Mouse (Mus musculus): ENCODE results near the gene Slc52a3. TPM values are rescaled to one million over a fixed set of nuclear protein-coding genes. Genes with fewer than 3 reads are reported as not detected.

Gene Slc52a3
- total and polyA plus RNA-seq, 3 experiments = 14.8 to 17.0 TPM; not detected in 1

DNA sequence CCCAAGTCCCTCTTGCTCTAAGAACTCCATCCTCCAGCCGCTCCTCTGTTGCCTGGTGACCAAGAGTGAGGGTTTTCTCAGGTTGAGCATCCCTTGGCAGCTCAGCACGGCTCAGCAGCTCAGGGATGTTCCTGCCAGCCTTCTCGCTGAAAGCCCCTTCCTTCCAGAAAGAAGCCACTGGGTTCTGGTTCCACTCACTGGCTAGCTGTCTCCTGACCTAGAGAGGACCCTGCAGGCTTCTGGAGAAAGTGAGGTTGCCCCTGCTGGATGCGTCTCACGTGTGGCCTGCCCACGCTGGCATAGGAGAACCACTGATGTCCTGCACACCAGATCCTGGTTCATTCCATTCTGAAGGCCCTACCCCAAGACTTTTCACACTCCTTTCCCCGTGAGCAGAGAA, 27.3 kb upstream of the Slc52a3 start:
- Histone ChIP-seq H3K9ac (ENCODE audit: control insufficient read depth, low read depth, low read length, poor library complexity, severe bottlenecking) (no peak overlapping the region), H3K27ac (ENCODE audit: control insufficient read depth, low read depth, low read length) (no peak overlapping the region), H3K4me3 (ENCODE audit: control insufficient read depth in 1 of 2, insufficient read depth in 1 of 2, low read depth in 2 of 2, low read length in 2 of 2) (no peak overlapping the region), H3K9me3 (replicated peaks; ENCODE audit: insufficient read depth, low read length) (no peaks in the 10 kb centered on the region), H3K36me3 (ENCODE audit: control insufficient read depth in 1 of 2, insufficient read depth in 2 of 2, low read length in 2 of 2) (peaks cover 0 to 2% of the 10 kb centered on the region in 2 experiments; a peak in 1 of 4 replicates), H3K4me1 (ENCODE audit: control insufficient read depth in 1 of 2, insufficient read depth in 2 of 2, low read length in 2 of 2) (peaks cover 0 to 7% of the 10 kb centered on the region in 2 experiments; a peak in 1 of 4 replicates), H3K79me2 (ENCODE audit: control insufficient read depth, insufficient read depth, low read length, poor library complexity) (no peaks in the 10 kb centered on the region), H3K27me3 (ENCODE audit: control insufficient read depth in 1 of 2, insufficient read depth in 2 of 2, low read length in 2 of 2) (no peaks in the 10 kb centered on the region)
- DNase-seq (ENCODE audit: low read depth, low spot score) = no peak
- TF ChIP-seq EP300 (IDR thresholded peaks at IDR 0.05; ENCODE audit: low read depth in 1 of 2, low read length in 2 of 2) = no peak
- no peak for TF ChIP-seq MXI1 (IDR thresholded peaks at IDR 0.05; ENCODE audit: low read depth, low read length)
- no peak for TF ChIP-seq TBP (IDR thresholded peaks at IDR 0.05; ENCODE audit: low read depth, low read length)
- no peak for TF ChIP-seq ELF1 (IDR thresholded peaks at IDR 0.05; ENCODE audit: low read depth, low read length)

DNA sequence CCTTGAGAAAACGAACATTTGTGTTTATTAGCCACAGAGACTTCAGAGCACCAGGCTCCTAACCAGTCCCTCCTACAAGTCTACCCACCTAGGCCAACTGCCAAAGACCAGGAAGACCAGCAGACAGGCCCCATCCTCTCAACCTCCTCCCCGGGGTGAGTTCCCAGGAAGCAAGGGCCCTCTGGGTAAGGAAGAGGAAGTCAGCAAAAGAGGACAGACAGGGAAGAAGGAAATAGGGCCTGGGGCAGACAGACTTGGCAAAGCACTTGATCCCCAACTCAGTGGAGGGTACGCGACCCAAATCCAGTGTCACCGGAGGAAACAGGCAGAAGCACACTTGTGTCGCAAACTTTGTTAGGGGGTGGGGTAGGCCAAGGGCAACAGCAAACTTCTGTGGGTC, 26.9 kb upstream of the Slc52a3 start:
- H3K4me3 ChIP-seq (ENCODE audit: control insufficient read depth in 1 of 2, insufficient read depth in 1 of 2, low read depth in 2 of 2, low read length in 2 of 2) = no peak overlapping the region
- no peaks in the 10 kb centered on the region for H3K27me3 ChIP-seq (ENCODE audit: control insufficient read depth in 1 of 2, insufficient read depth in 2 of 2, low read length in 2 of 2)
- H3K4me1 ChIP-seq (ENCODE audit: control insufficient read depth in 1 of 2, insufficient read depth in 2 of 2, low read length in 2 of 2) = peaks cover 0 to 7% of the 10 kb centered on the region in 2 experiments; a peak in 1 of 4 replicates
- TF ChIP-seq NRF1 (IDR thresholded peaks at IDR 0.05; ENCODE audit: insufficient read depth, low read depth, low read length, poor library complexity, severe bottlenecking) (no peak), ETS1 (IDR thresholded peaks at IDR 0.05; ENCODE audit: low read depth, low read length) (no peak), MAZ (IDR thresholded peaks at IDR 0.05; ENCODE audit: low read depth, low read length) (no peak), SIN3A (IDR thresholded peaks at IDR 0.05; ENCODE audit: low read length) (no peak), ELF1 (IDR thresholded peaks at IDR 0.05; ENCODE audit: low read depth, low read length) (no peak), NELFE (IDR thresholded peaks at IDR 0.05; ENCODE audit: low read depth, low read length) (no peak), MYB (IDR thresholded peaks at IDR 0.05; ENCODE audit: low read depth, low read length) (no peak), RCOR1 (IDR thresholded peaks at IDR 0.05; ENCODE audit: low read depth, low read length) (no peak), USF2 (IDR thresholded peaks at IDR 0.05; ENCODE audit: borderline replicate concordance in 1 of 2, insufficient read depth in 1 of 2, low read depth in 1 of 2, low read length in 2 of 2) (no peak)
- peaks cover 0 to 2% of the 10 kb centered on the region in 2 experiments; a peak in 1 of 4 replicates for H3K36me3 ChIP-seq (ENCODE audit: control insufficient read depth in 1 of 2, insufficient read depth in 2 of 2, low read length in 2 of 2)
- H3K9ac ChIP-seq (ENCODE audit: control insufficient read depth, low read depth, low read length, poor library complexity, severe bottlenecking) = no peak overlapping the region
- H3K27ac ChIP-seq (ENCODE audit: control insufficient read depth, low read depth, low read length) = no peak overlapping the region
- H3K9me3 ChIP-seq (replicated peaks; ENCODE audit: insufficient read depth, low read length) = no peaks in the 10 kb centered on the region
- H3K79me2 ChIP-seq (ENCODE audit: control insufficient read depth, insufficient read depth, low read length, poor library complexity) = no peaks in the 10 kb centered on the region
- DNase-seq (ENCODE audit: low read depth, low spot score) = no peak
